Mouse (Mus musculus) layer of hippocampus, postnatal 10 days (tissue): ENCODE results near the gene Unc80. TPM values are rescaled to one million over a fixed set of nuclear protein-coding genes. Genes with fewer than 3 reads are reported as not detected.

Source experiments
- DNase-seq, 2 experiments: peaks; one replicate each; pipeline ENCODE4 v3.0.0; 2021; ENCODE audit warnings: low spot score in 2 of 2
- total RNA-seq, 2 experiments: library from RNA; stranded (reverse); gene quantifications; 2 replicates each; pipeline ENCODE4 v1.2.3; 2021

Gene Unc80
- total RNA-seq, 2 experiments from 2014 or later, result 95.2 to 99.4 TPM

GRCm38 (mm10) chr1:66702623-66703345 lies 234.6 kb downstream of the Unc80 start:
- no peak for DNase-seq

DNA sequence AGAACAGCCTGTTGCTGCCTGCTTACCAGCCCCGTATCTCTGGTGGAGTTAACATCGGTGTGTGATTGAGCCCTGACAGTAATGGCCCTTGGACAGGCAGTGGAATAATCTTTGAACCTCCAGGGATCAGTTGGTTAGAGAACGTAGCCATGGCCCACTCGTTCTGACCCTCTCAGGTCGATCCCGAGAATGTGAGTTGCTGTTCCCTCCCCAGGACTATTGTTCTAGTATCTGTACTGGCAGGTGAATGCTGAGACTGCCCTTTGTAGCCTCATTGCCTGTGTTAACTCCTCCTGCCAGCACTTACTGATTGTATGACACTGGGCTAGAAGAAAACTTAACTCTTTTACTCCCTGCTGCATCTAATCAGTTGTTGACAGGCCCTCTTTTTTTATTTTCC lies 236.4 kb downstream of the Unc80 start:
- DNase-seq, result no peak

DNA sequence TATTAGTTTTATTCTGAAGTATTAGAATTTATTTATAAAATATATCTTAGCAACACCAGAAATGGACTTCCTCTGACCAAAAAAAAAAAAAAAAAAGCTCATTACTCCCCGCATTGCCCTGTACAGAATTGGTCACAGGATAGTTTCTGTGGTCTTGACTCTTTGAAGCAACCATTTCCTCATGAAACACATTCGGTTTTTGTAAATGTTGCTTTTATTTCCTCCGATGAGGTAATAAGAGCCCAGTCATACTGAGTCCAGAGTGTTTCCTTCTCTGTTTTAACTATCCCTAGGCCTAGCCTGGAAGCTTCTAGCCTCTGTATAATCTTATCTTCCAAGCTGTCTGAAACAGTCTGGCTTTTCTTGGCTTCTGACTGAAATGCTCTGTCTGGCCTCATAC lies 244.7 kb downstream of the Unc80 start:
- DNase-seq, result no peak

DNA sequence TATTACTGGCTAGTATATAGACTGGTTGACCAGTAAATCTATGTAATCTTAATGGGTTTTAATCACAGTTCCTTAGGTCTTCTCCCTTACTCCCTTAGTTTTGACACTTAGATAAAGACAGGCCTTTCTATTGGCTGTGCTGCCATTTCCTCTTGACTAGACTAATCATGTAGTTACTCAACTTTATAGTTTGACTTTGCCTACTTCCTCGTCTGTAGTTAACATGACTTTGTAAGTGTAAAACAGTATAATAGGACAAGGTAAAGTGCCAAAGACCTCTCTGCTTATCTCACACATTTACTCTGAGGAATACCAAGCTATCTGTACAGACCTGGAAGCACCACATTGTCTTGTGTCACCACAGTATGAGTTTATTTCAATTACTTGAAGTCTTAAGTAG lies 262.4 kb downstream of the Unc80 start:
- DNase-seq, result no peak

Other genes starting within 250 kb of the Unc80 start
- 10 to 100 TPM; 34.7 to 42.6 TPM for gene Rpe, start 232.5 kb downstream of the Unc80 start, total RNA-seq